Mouse (Mus musculus) megakaryocyte, embryonic 14.5 days (primary cell): ENCODE measurements around the gene Csta1. TPM values are rescaled to one million over a fixed set of nuclear protein-coding genes. Genes with fewer than 3 reads are reported as not detected.

ENCODE experiments used
- H3K27me3 ChIP-seq: replicated peaks from 2 replicates; pipeline ENCODE3; 2012; ENCODE audit warnings: inconsistent platforms
- H3K36me3 ChIP-seq: replicated peaks from 2 replicates; pipeline ENCODE3; 2012; ENCODE audit warnings: low read length, inconsistent platforms, mixed read lengths
- H3K4me1 ChIP-seq: 2 replicates; pipeline ENCODE4 v1.6.1; 2012; ENCODE audit warnings: inconsistent platforms
- H3K4me3 ChIP-seq: replicated peaks from 2 replicates; pipeline ENCODE3; 2012; ENCODE audit warnings: moderate library complexity, mild to moderate bottlenecking, inconsistent platforms
- H3K9me3 ChIP-seq: 2 replicates; pipeline ENCODE4 v1.6.1; 2012; ENCODE audit warnings: inconsistent platforms
- FLI1 ChIP-seq: IDR thresholded peaks from 2 replicates; pipeline ENCODE4 v1.6.1; 2012; ENCODE audit warnings: low read length, inconsistent platforms, mixed read lengths
- GATA1 ChIP-seq: IDR thresholded peaks from 3 replicates; pipeline ENCODE4 v1.6.1; 2012; ENCODE audit warnings: mixed read lengths, low read length, inconsistent platforms, borderline replicate concordance
- polyA plus RNA-seq: library from polyadenylated mRNA; stranded (reverse); fragments of >175 nt; gene quantifications from 2 replicates; pipeline ENCODE4 v1.2.3, GENCODE M21; 2012; ENCODE audit warnings: low replicate concordance; ENCODE audit not compliant: insufficient read depth

Gene Csta1
- polyA plus RNA-seq, 1 experiment, result not detected

DNA sequence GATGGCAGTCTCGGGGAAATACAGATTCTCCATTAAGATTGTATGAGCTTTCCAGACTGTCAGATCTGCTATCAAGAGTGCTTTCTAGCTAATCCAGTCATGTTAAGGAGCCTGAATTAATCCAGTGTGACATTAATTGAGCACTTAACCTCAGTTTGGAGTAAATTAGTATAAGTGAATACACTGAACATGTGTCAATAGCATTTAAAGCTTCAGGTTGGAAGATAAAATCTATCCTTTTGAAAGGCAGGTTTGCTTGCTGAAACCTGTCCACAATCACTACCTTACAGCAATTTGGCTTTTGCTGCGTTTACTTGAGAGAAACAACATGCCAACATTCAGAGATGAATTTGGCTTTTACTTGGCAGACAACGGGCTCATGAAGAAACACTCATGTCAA is 37.0 kb downstream of the Csta1 start:
- Histone ChIP-seq H3K9me3 (no peaks in the 10 kb centered on the region), H3K4me3 (no peak overlapping the region), H3K27me3 (no peaks in the 10 kb centered on the region), H3K36me3 (peaks cover 50% of the 10 kb centered on the region), H3K4me1 (peaks cover 9% of the 10 kb centered on the region)
- TF ChIP-seq FLI1, result no peak
- no peak for TF ChIP-seq GATA1

DNA sequence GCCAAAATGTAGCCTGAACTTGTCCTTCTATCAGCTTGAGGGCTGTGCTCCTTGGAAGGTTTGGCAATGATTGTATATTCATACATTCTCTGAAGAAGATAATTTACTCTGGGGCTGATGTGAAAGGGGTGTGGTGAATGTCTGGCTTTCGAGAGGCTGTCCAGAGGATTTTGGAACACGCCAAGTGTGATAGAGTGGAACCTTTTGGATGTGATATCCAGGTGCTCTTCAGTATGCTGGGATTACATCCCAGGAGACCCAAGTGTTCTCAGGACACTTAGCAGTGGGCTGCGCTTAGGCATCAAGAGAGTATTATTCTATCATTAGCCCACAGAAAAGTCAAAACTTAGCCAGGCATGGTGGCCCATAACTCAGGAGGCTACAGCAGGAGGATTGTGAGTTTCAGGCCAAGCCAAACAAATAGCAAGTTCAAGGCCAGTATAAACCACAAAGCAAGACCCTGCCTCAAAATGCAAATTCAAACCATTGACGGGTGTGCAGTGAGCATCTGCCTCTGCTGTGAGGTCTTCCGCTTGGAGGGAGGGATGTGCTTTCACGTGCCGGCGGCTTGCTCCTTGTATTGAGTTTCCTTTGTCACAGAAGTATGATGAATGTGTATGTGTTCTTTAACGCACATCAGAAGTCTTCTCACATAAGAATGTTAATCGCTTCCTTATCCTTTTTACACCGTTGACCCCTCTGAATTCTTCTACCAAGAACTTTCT is 40.1 kb downstream of the Csta1 start:
- no peak for TF ChIP-seq FLI1
- TF ChIP-seq GATA1, result no peak
- peaks cover 70% of the 10 kb centered on the region for H3K36me3 ChIP-seq

DNA sequence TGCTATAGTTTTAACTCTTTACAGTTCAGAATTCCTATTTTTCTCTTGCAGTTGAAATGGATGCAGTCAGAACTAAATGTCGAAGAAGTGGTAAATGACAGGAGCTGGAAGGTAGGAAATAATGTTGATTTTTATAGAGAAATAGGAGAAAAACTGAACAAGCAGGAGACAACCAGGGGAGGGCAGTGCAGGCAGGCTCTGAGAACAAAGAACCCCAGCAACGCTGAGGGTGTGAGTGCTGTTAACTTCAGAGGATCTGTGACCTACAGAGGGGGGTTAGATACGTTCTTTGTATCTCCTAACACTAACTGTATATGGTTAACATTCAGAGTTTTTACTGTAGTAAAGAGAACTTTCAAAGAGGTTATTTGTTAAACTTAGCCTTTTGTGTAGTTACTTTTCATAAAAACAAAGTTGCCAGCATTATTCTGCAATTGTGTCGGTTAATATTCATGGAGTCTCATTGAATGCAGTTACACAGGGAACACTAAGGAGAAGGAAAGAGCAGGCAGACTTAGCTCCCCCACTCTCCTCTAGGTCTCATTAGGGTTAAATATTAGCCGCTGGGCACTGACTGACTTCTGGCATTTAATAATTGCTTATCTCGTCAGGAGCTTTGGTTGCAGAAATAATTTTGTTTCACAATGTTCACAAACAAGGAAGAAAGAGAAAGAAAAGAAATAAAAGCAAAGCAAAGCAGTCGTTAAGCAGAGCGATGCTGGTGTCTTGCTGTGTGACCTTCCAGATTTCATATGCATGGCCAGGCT is 41.0 kb downstream of the Csta1 start:
- no peak overlapping the region for H3K4me3 ChIP-seq
- TF ChIP-seq FLI1, result no peak
- TF ChIP-seq GATA1, result no peak
- peaks cover 22% of the 10 kb centered on the region for H3K4me1 ChIP-seq
- peaks cover 75% of the 10 kb centered on the region for H3K36me3 ChIP-seq
- no peaks in the 10 kb centered on the region for H3K27me3 ChIP-seq
- H3K9me3 ChIP-seq, result no peaks in the 10 kb centered on the region

More for the DNA sequence above, 40.1 kb downstream of the Csta1 start:
- H3K4me1 ChIP-seq, result peaks cover 22% of the 10 kb centered on the region
- no peaks in the 10 kb centered on the region for H3K9me3 ChIP-seq
- H3K4me3 ChIP-seq, result no peak overlapping the region
- no peaks in the 10 kb centered on the region for H3K27me3 ChIP-seq

DNA sequence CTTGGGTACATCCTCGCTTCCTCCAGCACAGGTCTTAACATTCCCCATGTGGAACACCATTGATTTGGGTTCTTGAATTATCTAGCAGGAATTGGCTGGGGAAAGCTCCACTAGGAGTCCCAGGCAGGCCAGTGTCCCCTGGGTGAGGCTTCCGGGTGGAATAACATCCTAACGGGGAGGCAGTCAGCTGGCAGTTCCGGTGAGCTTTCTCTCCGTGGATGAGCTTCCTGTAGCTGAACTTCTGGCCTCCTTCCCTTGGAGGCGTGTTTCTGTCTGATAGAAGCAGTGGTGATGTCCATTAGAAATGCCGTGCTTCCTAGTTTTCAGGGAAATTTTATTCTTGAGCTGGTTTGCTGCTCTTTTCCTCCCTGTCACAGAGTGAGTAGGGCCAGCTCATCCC is 42.0 kb downstream of the Csta1 start:
- no peaks in the 10 kb centered on the region for H3K9me3 ChIP-seq
- H3K4me1 ChIP-seq, result peaks cover 22% of the 10 kb centered on the region
- TF ChIP-seq FLI1 (no peak), GATA1 (no peak)
- peaks cover 85% of the 10 kb centered on the region for H3K36me3 ChIP-seq
- no peak overlapping the region for H3K4me3 ChIP-seq
- H3K27me3 ChIP-seq, result no peaks in the 10 kb centered on the region

- Histone ChIP-seq H3K27me3 (no peaks in the 10 kb centered on the region), H3K36me3 (peaks cover 92% of the 10 kb centered on the region), H3K4me1 (peaks cover 22% of the 10 kb centered on the region), H3K9me3 (no peaks in the 10 kb centered on the region), H3K4me3 (peak overlapping the region; percentile 78)
- TF ChIP-seq FLI1 (no peak), GATA1 (no peak)
Measured at GRCm38 (mm10) chr16:36087846-36088245, 43.2 kb downstream of the Csta1 start.

- no peak overlapping the region for H3K4me3 ChIP-seq
- H3K36me3 ChIP-seq, result peaks cover 69% of the 10 kb centered on the region
- no peaks in the 10 kb centered on the region for H3K27me3 ChIP-seq
- peaks cover 14% of the 10 kb centered on the region for H3K4me1 ChIP-seq
- H3K9me3 ChIP-seq, result no peaks in the 10 kb centered on the region
- TF ChIP-seq FLI1 (no peak), GATA1 (no peak)
Measured at GRCm38 (mm10) chr16:36079916-36080315, 51.1 kb downstream of the Csta1 start.

GRCm38 (mm10) chr16:36074772-36075171 is 56.3 kb downstream of the Csta1 start:
- peaks cover 40% of the 10 kb centered on the region for H3K36me3 ChIP-seq
- no peaks in the 10 kb centered on the region for H3K9me3 ChIP-seq
- H3K4me3 ChIP-seq, result no peak overlapping the region
- no peak for TF ChIP-seq GATA1
- TF ChIP-seq FLI1, result no peak
- peaks cover 35% of the 10 kb centered on the region for H3K4me1 ChIP-seq
- no peaks in the 10 kb centered on the region for H3K27me3 ChIP-seq

DNA sequence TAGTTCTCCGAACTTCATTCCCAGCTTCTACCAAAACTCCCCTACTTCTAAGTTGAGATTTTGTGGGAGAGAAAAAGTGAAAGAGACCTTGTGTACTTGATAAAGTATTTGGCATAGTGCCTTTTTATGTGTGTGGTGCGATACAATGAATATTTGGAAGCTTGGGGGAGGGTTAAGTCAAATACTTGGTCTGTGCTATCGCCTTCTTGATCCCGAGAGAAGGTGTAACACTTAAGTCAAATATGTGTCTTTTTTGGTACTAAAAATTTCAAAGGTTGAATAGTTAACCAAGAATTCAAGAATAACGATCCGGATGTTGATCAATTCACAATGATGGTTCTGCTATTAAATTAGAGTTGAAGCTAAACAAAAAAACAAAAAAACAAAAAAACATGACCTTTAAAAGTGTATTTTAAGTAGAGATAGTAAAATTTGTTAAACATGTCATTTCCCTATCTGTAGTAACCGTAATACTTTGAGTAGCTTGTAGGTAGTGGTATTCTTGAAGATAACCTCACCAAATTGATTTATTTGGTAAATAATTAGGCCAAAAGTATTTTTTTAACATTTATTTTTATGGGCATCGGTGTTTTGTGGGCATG is 58.5 kb downstream of the Csta1 start:
- Histone ChIP-seq H3K4me1 (peaks cover 50% of the 10 kb centered on the region), H3K9me3 (no peaks in the 10 kb centered on the region), H3K36me3 (peaks cover 38% of the 10 kb centered on the region), H3K27me3 (no peaks in the 10 kb centered on the region), H3K4me3 (peak overlapping the region; percentile 99)
- TF ChIP-seq FLI1, result no peak
- no peak for TF ChIP-seq GATA1

DNA sequence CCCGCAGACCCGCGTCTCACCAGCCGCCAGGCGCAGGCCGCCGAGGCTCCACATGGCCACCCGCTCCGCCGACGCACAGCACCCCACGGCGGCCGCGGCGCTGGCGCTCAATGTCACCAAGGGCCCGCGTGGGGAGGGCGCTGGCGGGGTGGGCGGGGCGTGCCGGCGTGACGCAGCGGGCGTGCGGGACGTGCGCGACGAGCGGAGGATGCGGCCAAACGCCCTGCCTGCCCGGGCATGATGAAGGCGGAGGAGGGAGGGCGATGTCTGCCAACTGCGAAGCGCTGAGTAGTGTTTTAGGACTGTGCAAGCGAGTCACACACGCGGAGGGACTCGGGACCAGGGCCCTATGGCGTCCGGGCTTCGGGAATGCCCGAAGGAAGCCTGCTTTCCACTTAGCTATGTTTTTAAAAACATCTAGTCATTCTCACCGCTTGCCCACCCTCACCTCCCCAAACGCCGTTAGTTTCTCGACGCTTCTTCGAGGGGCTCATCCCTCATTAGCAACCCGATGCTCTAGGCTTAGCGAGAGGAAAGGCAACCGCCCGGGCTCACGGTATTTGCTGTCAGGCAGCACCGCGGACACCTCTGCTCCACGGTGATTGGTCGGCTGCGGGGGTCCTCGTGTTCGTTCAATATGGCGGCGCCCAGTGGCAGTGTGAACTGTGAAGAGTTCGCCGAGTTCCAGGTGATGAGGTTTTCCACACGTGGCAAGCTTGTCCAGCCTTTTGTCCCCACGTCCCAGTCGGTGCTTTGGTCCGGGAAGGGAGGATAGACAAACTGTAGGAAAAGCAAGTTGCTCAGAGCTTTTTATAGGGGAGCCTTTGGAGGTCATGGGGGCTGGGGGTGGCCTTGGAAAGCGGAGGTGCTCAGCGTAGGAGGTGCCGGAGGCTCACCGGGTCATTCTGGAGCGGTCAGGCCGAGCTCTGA is 59.3 kb downstream of the Csta1 start, which contains the start of the genes Fam162a and Ccdc58:
Gene Fam162a (minus strand): TSS at position 145 of the 930 bp plus-strand sequence.
Gene Ccdc58 (plus strand): TSS at position 236 of the 930 bp plus-strand sequence.
- Histone ChIP-seq H3K4me1 (peaks cover 58% of the 10 kb centered on the region), H3K27me3 (no peaks in the 10 kb centered on the region), H3K36me3 (peaks cover 45% of the 10 kb centered on the region), H3K4me3 (peak within 1 kb of the TSS; percentile 99), H3K9me3 (no peaks in the 10 kb centered on the region)
- TF ChIP-seq FLI1 (no peak), GATA1 (no peak)

GRCm38 (mm10) chr16:36071071-36071449 is 60.0 kb downstream of the Csta1 start:
- Histone ChIP-seq H3K4me1 (peaks cover 62% of the 10 kb centered on the region), H3K9me3 (no peaks in the 10 kb centered on the region), H3K27me3 (no peaks in the 10 kb centered on the region), H3K4me3 (peak overlapping the region; percentile 99), H3K36me3 (peaks cover 42% of the 10 kb centered on the region)
- TF ChIP-seq GATA1 (no peak), FLI1 (no peak)

Other genes with a start within 250 kb of the Csta1 start
- 0.62 and 3.0 TPM in 2 replicates for gene Parp9, start 192.8 kb downstream of the Csta1 start, polyA plus RNA-seq
- gene Dtx3l, start 192.1 kb downstream of the Csta1 start, polyA plus RNA-seq, result 0.40 and 1.3 TPM in 2 replicates
- gene Kpna1, start 152.5 kb downstream of the Csta1 start, polyA plus RNA-seq, result 5.8 and 13.3 TPM in 2 replicates
- 0.61 and 0.82 TPM in 2 replicates for gene Wdr5b, start 90.1 kb downstream of the Csta1 start, polyA plus RNA-seq
- 3.7 and 230 TPM in 2 replicates for gene Fam162a, start 59.6 kb downstream of the Csta1 start, polyA plus RNA-seq
- 2.3 and 7.6 TPM in 2 replicates for gene Ccdc58, start 59.6 kb downstream of the Csta1 start, polyA plus RNA-seq
- gene Stfa2l1, start 25.6 kb upstream of the Csta1 start, polyA plus RNA-seq, result 1.6 TPM in 1 of 2 replicates, not detected in the other
- gene Gm5483, start 53.0 kb upstream of the Csta1 start, polyA plus RNA-seq, result 2.0 TPM in 1 of 2 replicates, not detected in the other
- gene Gm5416, start 79.2 kb upstream of the Csta1 start, polyA plus RNA-seq, result not detected in 2 replicates
- gene 2010005H15Rik, start 90.2 kb upstream of the Csta1 start, polyA plus RNA-seq, result not detected in 2 replicates
- gene Stfa1, start 145.7 kb upstream of the Csta1 start, polyA plus RNA-seq, result not detected in 2 replicates
- not detected in 2 replicates for gene BC117090, start 203.1 kb upstream of the Csta1 start, polyA plus RNA-seq
- gene BC100530, start 236.5 kb upstream of the Csta1 start, polyA plus RNA-seq, result 3.2 TPM in 1 of 2 replicates, not detected in the other